Mouse (Mus musculus) lung, postnatal 0 days (tissue): ENCODE data around the gene Slc4a4. TPM values are rescaled to one million over a fixed set of nuclear protein-coding genes. Genes with fewer than 3 reads are reported as not detected.
A peak's percentile ranks its signal among the peaks of the same experiment; 100 is the strongest.

Experiments
- ATAC-seq: fragments of 200-750 bp; cut with Nextera tagmentation; 2 replicates; pipeline ENCODE4 v1.8.0; 2017; ENCODE audit warnings: moderate library complexity
- DNase-seq: peaks from one replicate; pipeline ENCODE4 v3.0.0-alpha.2; 2016; ENCODE audit warnings: low spot score
- H3K27ac ChIP-seq: fragments of 300-500 bp; sonication (generic); 2 replicates; pipeline ENCODE4 v1.5.1; 2014; ENCODE audit warnings: antibody characterized with exemption, mild to moderate bottlenecking, low read length, mixed read lengths
- H3K27me3 ChIP-seq: fragments of 300-500 bp; sonication (generic); replicated peaks from 2 replicates; pipeline ENCODE4 v1.6.1; 2014; ENCODE audit warnings: low read length, mixed read lengths; ENCODE audit not compliant: insufficient read depth
- H3K36me3 ChIP-seq: fragments of 300-500 bp; sonication (generic); 2 replicates; pipeline ENCODE4 v1.6.1; 2014; ENCODE audit warnings: low read length, mixed read lengths; ENCODE audit not compliant: insufficient read depth
- H3K4me1 ChIP-seq: fragments of 300-500 bp; sonication (generic); 2 replicates; pipeline ENCODE4 v1.6.1; 2014; ENCODE audit warnings: antibody characterized with exemption, low read depth, low read length, mixed read lengths; ENCODE audit not compliant: insufficient read depth
- H3K4me2 ChIP-seq: fragments of 300-500 bp; sonication (generic); replicated peaks from 2 replicates; pipeline ENCODE4 v1.6.1; 2014; ENCODE audit warnings: low read depth, mild to moderate bottlenecking, low read length, moderate library complexity, mixed read lengths
- H3K4me3 ChIP-seq: fragments of 300-500 bp; sonication (generic); 2 replicates; pipeline ENCODE4 v1.5.1; 2014; ENCODE audit warnings: low read depth, low read length
- H3K9ac ChIP-seq: fragments of 300-500 bp; sonication (generic); replicated peaks from 2 replicates; pipeline ENCODE4 v1.6.1; 2014; ENCODE audit warnings: low read depth, mild to moderate bottlenecking
- H3K9me3 ChIP-seq: fragments of 300-500 bp; sonication (generic); 2 replicates; pipeline ENCODE4 v1.6.1; 2016; ENCODE audit warnings: low read length, mixed read lengths
- CTCF ChIP-seq: IDR thresholded peaks from 2 replicates; pipeline ENCODE4 v1.5.1; 2016; ENCODE audit warnings: antibody characterized with exemption, mild to moderate bottlenecking
- EP300 ChIP-seq: IDR thresholded peaks from 2 replicates; pipeline ENCODE4 v1.6.1; 2016; ENCODE audit warnings: antibody characterized with exemption, mild to moderate bottlenecking, control low read depth
- WGBS: fragments of 180-500 bp; shearing (Covaris S2); extraction: QIAGEN DNeasy Blood & Tissue Kit; methylation state at CpG from one replicate; pipeline ENCODE4 v1.1.7; 2014; 5-methylcytosine and 5-hydroxymethylcytosine counted together
- polyA plus RNA-seq: library from polyadenylated mRNA; unstranded; fragments of >200 nt; fragmentation: Nextera tagmentation; extraction: Ambion mirVana; gene quantifications from 2 replicates; pipeline ENCODE4 v1.2.1, GENCODE M21; 2015

Slc4a4 gene
- polyA plus RNA-seq, 1 experiment from 2014 or later = 2.9 TPM

GRCm38 (mm10) chr5:88960342-88961105 is 73.9 kb downstream of the Slc4a4 start:
- H3K4me1 ChIP-seq = no peaks in the 10 kb centered on the region
- no peaks in the 10 kb centered on the region for H3K9me3 ChIP-seq
- no peaks in the 10 kb centered on the region for H3K36me3 ChIP-seq
- ATAC-seq (no peak), DNase-seq (peak; percentile 11)
- H3K27me3 ChIP-seq = no peaks in the 10 kb centered on the region
- no peak overlapping the region for H3K9ac ChIP-seq
- no peak overlapping the region for H3K4me3 ChIP-seq
- H3K27ac ChIP-seq = no peak overlapping the region
- WGBS = 80% methylated on average over 5 of the region's 5 CpGs
- TF ChIP-seq CTCF (no peak), EP300 (no peak)
- no peak overlapping the region for H3K4me2 ChIP-seq

- Histone ChIP-seq H3K4me1 (no peaks in the 10 kb centered on the region), H3K27ac (no peak overlapping the region), H3K4me3 (no peak overlapping the region), H3K9me3 (no peaks in the 10 kb centered on the region), H3K9ac (no peak overlapping the region), H3K27me3 (no peaks in the 10 kb centered on the region), H3K36me3 (no peaks in the 10 kb centered on the region), H3K4me2 (no peak overlapping the region)
- 37% methylated on average over 7 of the region's 7 CpGs for WGBS
- ATAC-seq = no peak
- no peak for DNase-seq
- TF ChIP-seq EP300 (no peak), CTCF (no peak)
Measured at GRCm38 (mm10) chr5:88961351-88961761, 74.7 kb downstream of the Slc4a4 start.

GRCm38 (mm10) chr5:88964685-88965290 is 78.2 kb downstream of the Slc4a4 start:
- H3K4me3 ChIP-seq = no peak overlapping the region
- TF ChIP-seq CTCF (no peak), EP300 (no peak)
- no peak overlapping the region for H3K9ac ChIP-seq
- no peaks in the 10 kb centered on the region for H3K36me3 ChIP-seq
- WGBS = 62% methylated on average over 6 of the region's 6 CpGs
- peak; percentile 46 for ATAC-seq
- no peaks in the 10 kb centered on the region for H3K4me1 ChIP-seq
- H3K4me2 ChIP-seq = no peak overlapping the region
- no peaks in the 10 kb centered on the region for H3K9me3 ChIP-seq
- DNase-seq = peak; percentile 51
- no peak overlapping the region for H3K27ac ChIP-seq
- H3K27me3 ChIP-seq = no peaks in the 10 kb centered on the region

- DNase-seq = no peak
- ATAC-seq = no peak
- no peaks in the 10 kb centered on the region for H3K36me3 ChIP-seq
- WGBS = 88% methylated on average over 4 of the region's 4 CpGs
- no peak for TF ChIP-seq EP300
- no peak for TF ChIP-seq CTCF
- H3K9me3 ChIP-seq = no peaks in the 10 kb centered on the region
- no peaks in the 10 kb centered on the region for H3K4me1 ChIP-seq
- H3K27me3 ChIP-seq = no peaks in the 10 kb centered on the region
- H3K9ac ChIP-seq = no peak overlapping the region
- H3K4me3 ChIP-seq = no peak overlapping the region
- no peak overlapping the region for H3K27ac ChIP-seq
- H3K4me2 ChIP-seq = no peak overlapping the region
Measured at GRCm38 (mm10) chr5:88966507-88966906, 79.9 kb downstream of the Slc4a4 start.

GRCm38 (mm10) chr5:88968923-88969639 is 82.5 kb downstream of the Slc4a4 start:
- Histone ChIP-seq H3K4me1 (no peaks in the 10 kb centered on the region), H3K36me3 (no peaks in the 10 kb centered on the region), H3K4me2 (no peak overlapping the region), H3K27ac (no peak overlapping the region), H3K27me3 (no peaks in the 10 kb centered on the region), H3K4me3 (no peak overlapping the region), H3K9ac (no peak overlapping the region), H3K9me3 (no peaks in the 10 kb centered on the region)
- no peak for TF ChIP-seq CTCF
- no peak for TF ChIP-seq EP300
- WGBS = 30% methylated on average over 11 of the region's 11 CpGs
- DNase-seq (no peak), ATAC-seq (no peak)

GRCm38 (mm10) chr5:88971554-88971953 is 84.9 kb downstream of the Slc4a4 start:
- no peak overlapping the region for H3K4me3 ChIP-seq
- no peak for ATAC-seq
- H3K36me3 ChIP-seq = no peaks in the 10 kb centered on the region
- no peaks in the 10 kb centered on the region for H3K27me3 ChIP-seq
- H3K9ac ChIP-seq = no peak overlapping the region
- H3K9me3 ChIP-seq = no peaks in the 10 kb centered on the region
- H3K27ac ChIP-seq = no peak overlapping the region
- H3K4me2 ChIP-seq = no peak overlapping the region
- no peak for TF ChIP-seq EP300
- TF ChIP-seq CTCF = peak; percentile 56
- H3K4me1 ChIP-seq = no peaks in the 10 kb centered on the region
- DNase-seq = no peak
